Mouse (Mus musculus): ENCODE data around the gene Actbl2. TPM values are rescaled to one million over a fixed set of nuclear protein-coding genes. Genes with fewer than 3 reads are reported as not detected.

Gene Actbl2
- not detected in 2 replicates for polyA plus RNA-seq (2012; rRNA removed)

GRCm38 (mm10) chr13:111254713-111255112 is at the start of gene Actbl2:
TSS of gene Actbl2 (plus strand) at chr13:111255013.

Other genes with a start within 250 kb of the Actbl2 start
- gene Gpbp1, start 235.1 kb downstream of the Actbl2 start, polyA plus RNA-seq (2012; rRNA removed) = 22.7 and 25.0 TPM in 2 replicates